Mouse (Mus musculus) midbrain, embryonic 16.5 days (tissue): ENCODE data around the gene B3gnt4. TPM values are rescaled to one million over a fixed set of nuclear protein-coding genes. Genes with fewer than 3 reads are reported as not detected.

Experiments
- ATAC-seq: fragments of 200-750 bp; cut with Nextera tagmentation; 2 replicates; pipeline ENCODE4 v1.8.0; 2017; ENCODE audit warnings: moderate TSS enrichment
- H3K27ac ChIP-seq: fragments of 300-500 bp; sonication (generic); 2 replicates; pipeline ENCODE4 v1.5.1; 2014; ENCODE audit warnings: mild to moderate bottlenecking, low read length, mixed read lengths
- H3K27me3 ChIP-seq: fragments of 300-500 bp; sonication (generic); 2 replicates; pipeline ENCODE4 v1.6.1; 2014; ENCODE audit warnings: low read depth, low read length, mixed read lengths; ENCODE audit not compliant: control insufficient read depth, insufficient read depth
- H3K36me3 ChIP-seq: fragments of 300-500 bp; sonication (generic); 2 replicates; pipeline ENCODE4 v1.6.1; 2014; ENCODE audit warnings: mild to moderate bottlenecking, low read length, moderate library complexity, mixed read lengths; ENCODE audit not compliant: control insufficient read depth, insufficient read depth
- H3K4me1 ChIP-seq: fragments of 300-500 bp; sonication (generic); 2 replicates; pipeline ENCODE4 v1.6.1; 2014; ENCODE audit warnings: mild to moderate bottlenecking, low read length, mixed read lengths; ENCODE audit not compliant: control insufficient read depth, insufficient read depth
- H3K4me2 ChIP-seq: fragments of 300-500 bp; sonication (generic); 2 replicates; pipeline ENCODE4 v1.6.1; 2014; ENCODE audit warnings: mild to moderate bottlenecking, low read length, mixed read lengths
- H3K4me3 ChIP-seq: fragments of 300-500 bp; sonication (generic); 2 replicates; pipeline ENCODE4 v1.5.1; 2014; ENCODE audit warnings: low read depth, mild to moderate bottlenecking, low read length, moderate library complexity, mixed read lengths
- H3K9ac ChIP-seq: fragments of 300-500 bp; sonication (generic); 2 replicates; pipeline ENCODE4 v1.6.1; 2014; ENCODE audit warnings: low read depth, low read length, mixed read lengths
- H3K9me3 ChIP-seq: fragments of 300-500 bp; sonication (generic); replicated peaks from 2 replicates; pipeline ENCODE4 v1.6.1; 2014; ENCODE audit warnings: mild to moderate bottlenecking, low read length, mixed read lengths; ENCODE audit not compliant: control insufficient read depth, poor library complexity, severe bottlenecking
- WGBS: fragments of 180-500 bp; shearing (Covaris S2); extraction: QIAGEN DNeasy Blood & Tissue Kit; methylation state at CpG from one replicate; pipeline ENCODE4 v1.1.7; 2014; 5-methylcytosine and 5-hydroxymethylcytosine counted together
- polyA plus RNA-seq: library from polyadenylated mRNA; unstranded; fragments of >200 nt; fragmentation: Nextera tagmentation; extraction: Ambion mirVana; gene quantifications from 2 replicates; pipeline ENCODE4 v1.2.1, GENCODE M21; 2015

The B3gnt4 gene
- 0.58 and 1.4 TPM in 2 replicates for polyA plus RNA-seq

DNA sequence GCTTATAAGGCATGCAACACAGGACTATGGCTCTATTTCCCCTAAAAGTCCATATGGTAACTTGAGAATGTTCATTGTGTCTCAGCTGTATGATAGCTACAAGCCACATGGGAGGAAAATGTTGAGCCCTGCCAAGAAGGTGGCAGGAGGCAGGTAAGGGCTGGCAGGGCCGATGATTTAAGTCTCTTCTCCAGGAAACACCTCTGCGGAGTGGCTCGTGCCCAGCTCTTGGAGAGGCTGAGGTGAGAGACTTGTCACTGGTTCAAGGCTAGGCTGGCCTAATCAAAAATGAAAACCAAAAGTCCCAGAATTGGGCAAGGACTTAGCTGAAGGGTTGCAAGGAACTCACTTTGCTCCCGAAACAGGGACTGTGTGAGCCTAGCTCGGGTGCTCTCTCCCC is at the start of gene B3gnt4:
Gene B3gnt4, plus strand, starts transcription at position 301 of the 400 bp plus-strand sequence.
- H3K36me3 ChIP-seq: peaks cover 4% of the 10 kb centered on the region; the same call in 1 of the 2 replicates
- no peak within 1 kb of the TSS for H3K27ac ChIP-seq
- H3K4me1 ChIP-seq: peaks cover 4% of the 10 kb centered on the region; the same call in 1 of the 2 replicates
- no peaks in the 10 kb centered on the region for H3K27me3 ChIP-seq
- WGBS: 90% methylated on average over 5 of the region's 5 CpGs
- H3K9me3 ChIP-seq: no peaks in the 10 kb centered on the region
- H3K9ac ChIP-seq: no peak within 1 kb of the TSS
- no peak within 1 kb of the TSS for H3K4me3 ChIP-seq
- ATAC-seq: no peak
- peak within 1 kb of the TSS; percentile 79 for H3K4me2 ChIP-seq

DNA sequence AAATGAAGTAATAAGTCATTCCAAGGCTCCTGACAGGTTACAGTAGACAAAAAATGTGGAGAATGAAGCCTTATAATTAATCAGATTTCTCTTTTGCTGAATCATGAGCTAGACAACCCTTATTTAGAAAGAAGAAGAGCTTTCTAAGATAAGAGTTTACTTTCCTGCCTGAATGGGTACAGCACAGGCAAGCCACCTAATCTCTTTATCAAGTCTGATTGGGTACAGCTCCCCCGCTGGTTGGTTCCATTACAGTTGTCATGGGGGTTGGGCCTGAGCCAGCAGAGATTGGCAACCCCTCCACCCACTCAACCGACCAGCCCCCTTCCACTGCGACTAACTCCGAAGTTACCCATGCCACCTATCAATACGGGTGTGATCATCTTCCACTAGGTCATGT is 48.8 kb upstream of the B3gnt4 start:
- WGBS: 62% methylated on average over 5 of the region's 5 CpGs
- Histone ChIP-seq H3K36me3 (0 out of 2 replicates have a peak, but pooled peaks cover 2% of the 10 kb centered on the region), H3K9ac (no peak overlapping the region), H3K4me3 (no peak overlapping the region), H3K27ac (no peak overlapping the region), H3K9me3 (no peaks in the 10 kb centered on the region), H3K27me3 (no peaks in the 10 kb centered on the region), H3K4me1 (no peaks in the 10 kb centered on the region), H3K4me2 (no peak overlapping the region)
- ATAC-seq: no peak

DNA sequence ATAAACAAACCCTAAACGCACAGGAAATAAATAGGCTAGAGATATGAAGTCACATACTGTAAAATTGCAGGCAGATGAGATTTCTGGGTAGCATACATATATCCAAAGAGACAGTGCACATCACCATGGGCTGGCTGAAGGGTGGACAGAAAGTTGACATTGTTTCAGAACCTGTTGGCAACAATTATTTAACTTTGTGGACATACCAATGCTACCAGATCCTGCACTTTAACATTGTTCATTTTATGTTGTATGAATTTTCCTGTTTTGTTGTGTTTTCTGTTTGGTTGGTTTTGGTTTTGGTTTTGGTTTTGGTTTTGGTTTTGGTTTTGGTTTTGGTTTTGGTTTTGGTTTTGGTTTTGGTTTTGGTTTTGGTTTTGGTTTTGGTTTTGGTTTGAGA is 45.6 kb upstream of the B3gnt4 start:
- Histone ChIP-seq H3K4me2 (no peak overlapping the region), H3K27ac (no peak overlapping the region), H3K9ac (no peak overlapping the region), H3K4me3 (no peak overlapping the region), H3K4me1 (no peaks in the 10 kb centered on the region), H3K36me3 (0 out of 2 replicates have a peak, but pooled peaks cover 2% of the 10 kb centered on the region), H3K27me3 (no peaks in the 10 kb centered on the region), H3K9me3 (no peaks in the 10 kb centered on the region)
- no peak for ATAC-seq
- WGBS: 90% methylated on average over 1 of the region's 1 CpGs

DNA sequence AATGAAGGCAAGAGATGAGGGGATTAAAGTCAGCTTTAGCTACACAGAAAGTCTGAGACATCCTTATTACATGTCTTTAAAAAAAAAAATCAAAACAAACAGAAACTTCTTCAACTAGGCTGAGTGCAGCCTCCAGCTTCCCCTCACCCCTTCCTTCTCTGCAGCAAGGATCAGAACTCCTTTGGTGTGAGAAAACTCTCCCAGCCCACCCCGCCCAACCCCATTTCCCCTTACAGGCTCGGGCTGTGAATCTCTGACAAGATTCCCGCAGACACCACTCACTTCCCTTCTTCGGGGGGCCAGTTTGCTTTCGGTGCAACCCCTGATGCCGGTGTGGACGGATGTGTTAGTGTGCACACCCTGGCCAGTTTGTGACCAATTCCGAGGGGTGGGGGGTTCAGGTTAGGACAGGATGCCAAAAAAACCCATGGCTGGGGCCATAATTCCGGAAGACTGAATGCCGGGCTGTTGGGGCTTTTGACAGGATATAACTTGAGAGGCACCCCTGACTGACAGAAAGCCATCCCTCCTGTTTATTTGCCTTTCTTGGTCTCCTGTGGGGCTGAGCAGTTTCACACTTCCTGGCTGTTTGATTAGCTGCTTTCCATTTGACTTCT is 39.4 kb upstream of the B3gnt4 start:
- Histone ChIP-seq H3K9me3 (no peaks in the 10 kb centered on the region), H3K9ac (no peak overlapping the region), H3K27me3 (no peaks in the 10 kb centered on the region), H3K4me2 (no peak overlapping the region), H3K36me3 (no peaks in the 10 kb centered on the region), H3K4me3 (no peak overlapping the region), H3K4me1 (no peaks in the 10 kb centered on the region), H3K27ac (no peak overlapping the region)
- 70% methylated on average over 10 of the region's 10 CpGs for WGBS
- ATAC-seq: no peak

DNA sequence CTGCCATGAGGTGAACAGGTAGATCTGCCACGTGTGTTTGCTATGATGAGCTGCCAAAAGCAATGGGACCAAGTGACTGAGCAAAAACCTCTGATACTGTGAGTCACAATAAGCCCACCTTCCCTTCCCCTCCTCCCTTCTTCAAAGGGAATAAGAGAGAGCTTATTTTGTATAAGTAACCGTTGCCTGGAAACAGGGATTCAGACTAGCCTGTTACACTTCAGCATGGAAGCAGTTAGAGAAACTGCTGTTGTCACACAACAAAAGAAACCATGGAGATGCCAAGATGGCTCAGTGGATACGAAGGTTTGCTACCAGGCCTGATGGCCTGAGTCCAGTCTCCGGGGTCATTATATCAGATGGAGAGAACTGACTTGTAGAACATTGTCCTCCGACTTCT is 36.4 kb upstream of the B3gnt4 start:
- no peaks in the 10 kb centered on the region for H3K4me1 ChIP-seq
- no peak overlapping the region for H3K27ac ChIP-seq
- WGBS: 50% methylated on average over 5 of the region's 5 CpGs
- H3K4me3 ChIP-seq: no peak overlapping the region
- H3K9me3 ChIP-seq: no peaks in the 10 kb centered on the region
- no peak overlapping the region for H3K9ac ChIP-seq
- H3K4me2 ChIP-seq: no peak overlapping the region
- ATAC-seq: no peak
- no peaks in the 10 kb centered on the region for H3K36me3 ChIP-seq
- no peaks in the 10 kb centered on the region for H3K27me3 ChIP-seq

DNA sequence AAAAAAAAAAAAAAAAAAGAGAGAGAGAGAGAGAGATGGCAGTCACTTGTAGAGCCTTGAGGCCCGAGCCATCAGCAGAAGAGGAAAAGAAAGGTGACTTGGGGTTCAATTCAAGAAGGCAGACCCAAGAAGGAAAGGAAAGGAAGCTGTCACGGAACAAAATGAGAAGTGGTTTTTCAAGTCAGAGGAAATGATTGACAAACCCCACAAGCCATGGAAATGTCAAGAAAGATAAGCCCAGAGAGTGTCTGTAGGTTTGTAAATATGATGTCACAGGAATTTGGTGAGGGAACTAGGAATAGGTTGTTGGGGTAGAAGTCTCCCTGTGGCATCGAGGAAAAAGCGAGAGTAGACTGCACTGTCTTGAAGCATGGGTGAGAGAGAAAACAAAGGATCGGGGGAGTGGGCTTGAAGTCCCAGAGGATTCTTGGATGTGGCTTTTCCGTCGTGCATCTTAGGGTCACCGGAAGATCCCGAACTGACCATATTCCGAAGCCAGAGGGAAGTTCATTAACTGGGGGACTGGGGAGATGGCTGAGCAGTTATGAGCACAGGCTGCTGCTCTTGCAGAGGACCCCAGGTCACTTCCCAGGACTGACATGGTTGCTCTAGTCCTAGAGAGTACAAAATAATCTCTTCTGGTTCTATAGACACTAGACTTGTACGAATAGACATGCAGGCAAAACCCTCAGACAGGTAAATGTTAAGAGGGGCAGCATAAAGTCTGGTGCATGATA is 22.4 kb upstream of the B3gnt4 start:
- Histone ChIP-seq H3K9ac (no peak overlapping the region), H3K27me3 (no peaks in the 10 kb centered on the region), H3K27ac (no peak overlapping the region), H3K36me3 (no peaks in the 10 kb centered on the region), H3K4me3 (no peak overlapping the region), H3K4me1 (peaks cover 7% of the 10 kb centered on the region), H3K4me2 (no peak overlapping the region), H3K9me3 (no peaks in the 10 kb centered on the region)
- ATAC-seq: no peak
- 88% methylated on average over 11 of the region's 11 CpGs for WGBS

DNA sequence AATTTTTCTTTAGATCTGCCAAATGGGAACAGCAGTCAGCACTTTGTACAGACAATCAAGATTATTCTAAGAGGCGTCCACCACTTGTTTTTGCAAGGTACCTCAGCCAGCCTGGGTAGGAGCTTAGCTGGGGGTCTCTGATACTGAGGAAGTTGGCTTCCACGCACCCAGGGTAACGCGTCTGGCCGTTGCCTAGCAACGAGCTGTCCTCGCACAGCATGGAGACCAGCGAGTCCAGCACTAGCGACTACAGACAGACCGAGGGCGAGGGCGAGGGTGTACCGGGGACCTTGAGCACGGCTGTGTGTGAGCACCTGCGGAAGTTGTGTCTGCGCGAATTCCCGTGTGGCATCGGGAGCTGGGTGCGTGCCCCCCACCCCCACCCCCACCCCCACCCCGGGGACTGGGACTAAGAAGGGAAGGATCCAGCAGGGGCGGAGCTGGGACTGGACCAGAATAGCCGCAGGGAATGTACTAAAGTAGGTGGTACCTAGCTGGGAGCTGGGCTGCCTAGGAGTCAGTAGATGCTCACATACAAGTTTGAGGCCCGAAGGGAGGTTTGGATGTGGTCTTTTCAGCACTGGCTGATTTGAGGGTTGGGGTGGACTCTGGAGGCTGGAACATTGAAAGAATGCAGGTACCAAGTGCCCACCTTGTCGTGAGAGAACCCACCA is 21.0 kb upstream of the B3gnt4 start, which contains the start of the genes Lrrc43 and Il31:
Gene Lrrc43, plus strand, starts transcription at position 194 of the 674 bp plus-strand sequence.
Gene Il31, minus strand, starts transcription at position 378 of the 674 bp plus-strand sequence.
- peaks cover 7% of the 10 kb centered on the region for H3K4me1 ChIP-seq
- no peaks in the 10 kb centered on the region for H3K9me3 ChIP-seq
- peak within 1 kb of the TSS; percentile 50 for H3K9ac ChIP-seq
- no peaks in the 10 kb centered on the region for H3K27me3 ChIP-seq
- ATAC-seq: peak; percentile 64; the same call in 1 of the 2 replicates
- H3K27ac ChIP-seq: no peak within 1 kb of the TSS
- H3K4me3 ChIP-seq: peak within 1 kb of the TSS; percentile 32
- no peaks in the 10 kb centered on the region for H3K36me3 ChIP-seq
- WGBS: 7% methylated on average over 25 of the region's 25 CpGs
- H3K4me2 ChIP-seq: peak within 1 kb of the TSS; percentile 64

DNA sequence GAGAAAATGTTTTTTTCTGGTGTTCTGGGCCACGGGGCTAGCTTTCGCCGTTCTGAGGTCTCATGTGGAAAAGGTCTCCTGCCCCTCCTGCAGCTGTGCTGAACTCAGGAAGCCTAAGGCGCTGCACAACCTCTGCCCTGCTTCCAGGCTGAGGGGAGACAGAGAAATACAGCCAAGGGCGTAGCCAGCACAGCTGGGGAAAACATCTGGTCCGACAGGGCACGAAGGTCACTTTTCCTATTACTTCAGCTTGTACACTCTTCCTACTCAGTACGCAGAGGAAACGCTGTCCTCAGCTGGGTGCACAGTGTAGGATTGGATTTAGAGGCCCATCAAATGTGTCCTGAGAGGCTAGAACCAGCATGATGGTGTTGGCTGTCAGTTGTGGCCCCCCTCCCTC is 20.3 kb upstream of the B3gnt4 start:
- ATAC-seq: no peak
- no peak overlapping the region for H3K4me2 ChIP-seq
- H3K4me1 ChIP-seq: peaks cover 7% of the 10 kb centered on the region
- H3K36me3 ChIP-seq: no peaks in the 10 kb centered on the region
- no peaks in the 10 kb centered on the region for H3K27me3 ChIP-seq
- no peak overlapping the region for H3K4me3 ChIP-seq
- no peak overlapping the region for H3K9ac ChIP-seq
- no peak overlapping the region for H3K27ac ChIP-seq
- 68% methylated on average over 9 of the region's 9 CpGs for WGBS
- H3K9me3 ChIP-seq: no peaks in the 10 kb centered on the region

DNA sequence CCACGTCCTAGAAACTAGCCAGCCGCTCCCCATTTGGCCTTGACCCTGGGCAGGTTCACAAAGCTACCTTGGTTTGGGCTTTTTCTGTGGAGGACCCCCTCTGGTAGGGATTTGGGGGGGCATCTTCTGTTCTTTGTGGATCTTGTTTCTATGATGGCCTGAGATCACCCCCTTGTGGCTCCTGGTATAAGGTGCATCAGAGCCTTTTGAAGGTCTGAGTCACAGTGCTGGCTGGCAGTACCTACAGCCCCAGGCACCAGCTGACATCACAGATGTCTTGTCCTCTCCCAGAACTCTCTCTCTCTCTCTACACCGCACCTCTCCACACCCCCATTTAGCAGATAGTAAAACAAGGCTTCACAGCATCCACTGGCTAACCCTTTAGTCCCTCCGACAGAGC is 10.5 kb upstream of the B3gnt4 start:
- WGBS: 58% methylated on average over 4 of the region's 4 CpGs
- Histone ChIP-seq H3K4me3 (no peak overlapping the region), H3K9ac (no peak overlapping the region), H3K4me1 (peaks cover 4% of the 10 kb centered on the region; the same call in 1 of the 2 replicates), H3K4me2 (no peak overlapping the region), H3K27me3 (no peaks in the 10 kb centered on the region), H3K36me3 (no peaks in the 10 kb centered on the region), H3K9me3 (no peaks in the 10 kb centered on the region), H3K27ac (no peak overlapping the region)
- no peak for ATAC-seq
